Mouse (Mus musculus) erythroblast, embryonic 14.5 days (primary cell): ENCODE data around the gene Agps.

Source experiments
- GATA1 ChIP-seq: IDR thresholded peaks from 2 replicates; pipeline ENCODE4 v1.6.1; 2012; ENCODE audit warnings: low read length, inconsistent platforms, mixed read lengths
- TAL1 ChIP-seq: IDR thresholded peaks from 3 replicates; pipeline ENCODE4 v1.6.1; 2012; ENCODE audit warnings: low read length, inconsistent platforms, mixed read lengths

GRCm38 (mm10) chr2:75895711-75896110 is 63.7 kb downstream of the Agps start:
- TF ChIP-seq TAL1, result no peak
- no peak for TF ChIP-seq GATA1
